Mouse (Mus musculus): ENCODE results near the gene Asf1b.

Asf1b gene

GRCm38 (mm10) chr8:83955106-83955957 is at the start of gene Asf1b, which contains the start of gene Gm10644:
Gene Asf1b, plus strand, starts transcription at chr8:83955507.
Gene Gm10644, minus strand, starts transcription at chr8:83955205.
- in situ Hi-C loops (cut with MboI; ENCODE audit: unreplicated experiment in 2 of 2), result loop anchor here in 1 of 2 experiments (10.0 kb wide), 1 partner anchor 61 kb away; no protein-coding TSS in a partner anchor

GRCm38 (mm10) chr8:83908583-83908982 is 46.7 kb upstream of the Asf1b start:
- in situ Hi-C loops (cut with MboI; ENCODE audit: unreplicated experiment in 2 of 2), result no loop called here

GRCm38 (mm10) chr8:83909311-83909710 is 46.0 kb upstream of the Asf1b start:
- in situ Hi-C loops (cut with MboI; ENCODE audit: unreplicated experiment in 2 of 2), result no loop called here

- in situ Hi-C loops (cut with MboI; ENCODE audit: unreplicated experiment in 2 of 2), result no loop called here
Measured at GRCm38 (mm10) chr8:83911809-83912731, 43.2 kb upstream of the Asf1b start.

GRCm38 (mm10) chr8:83914232-83914631 is 41.1 kb upstream of the Asf1b start:
- in situ Hi-C loops (cut with MboI; ENCODE audit: unreplicated experiment in 2 of 2), result no loop called here

- in situ Hi-C loops (cut with MboI; ENCODE audit: unreplicated experiment in 2 of 2), result no loop called here
Measured at GRCm38 (mm10) chr8:83914860-83915259, 40.4 kb upstream of the Asf1b start.

GRCm38 (mm10) chr8:83916015-83916414 is 39.3 kb upstream of the Asf1b start:
- in situ Hi-C loops (cut with MboI; ENCODE audit: unreplicated experiment in 2 of 2), result no loop called here

GRCm38 (mm10) chr8:83917566-83917965 is 37.7 kb upstream of the Asf1b start:
- in situ Hi-C loops (cut with MboI; ENCODE audit: unreplicated experiment in 2 of 2), result no loop called here

- in situ Hi-C loops (cut with MboI; ENCODE audit: unreplicated experiment in 2 of 2), result no loop called here
Measured at GRCm38 (mm10) chr8:83921558-83921957, 33.7 kb upstream of the Asf1b start.

- in situ Hi-C loops (cut with MboI; ENCODE audit: unreplicated experiment in 2 of 2), result no loop called here
Measured at GRCm38 (mm10) chr8:83922727-83923126, 32.6 kb upstream of the Asf1b start.

GRCm38 (mm10) chr8:83924585-83924984 is 30.7 kb upstream of the Asf1b start:
- in situ Hi-C loops (cut with MboI; ENCODE audit: unreplicated experiment in 2 of 2), result no loop called here

- in situ Hi-C loops (cut with MboI; ENCODE audit: unreplicated experiment in 2 of 2), result no loop called here
Measured at GRCm38 (mm10) chr8:83926266-83926665, 29.0 kb upstream of the Asf1b start.

GRCm38 (mm10) chr8:83934222-83934621 is 21.1 kb upstream of the Asf1b start:
- in situ Hi-C loops (cut with MboI; ENCODE audit: unreplicated experiment in 2 of 2), result no loop called here

- in situ Hi-C loops (cut with MboI; ENCODE audit: unreplicated experiment in 2 of 2), result no loop called here
Measured at GRCm38 (mm10) chr8:83934994-83935393, 20.3 kb upstream of the Asf1b start.

GRCm38 (mm10) chr8:83935435-83935834 is 19.9 kb upstream of the Asf1b start:
- in situ Hi-C loops (cut with MboI; ENCODE audit: unreplicated experiment in 2 of 2), result no loop called here

- in situ Hi-C loops (cut with MboI; ENCODE audit: unreplicated experiment in 2 of 2), result no loop called here
Measured at GRCm38 (mm10) chr8:83937645-83938044, 17.7 kb upstream of the Asf1b start.

GRCm38 (mm10) chr8:83938330-83938729 is 17.0 kb upstream of the Asf1b start:
- in situ Hi-C loops (cut with MboI; ENCODE audit: unreplicated experiment in 2 of 2), result no loop called here

- in situ Hi-C loops (cut with MboI; ENCODE audit: unreplicated experiment in 2 of 2), result no loop called here
Measured at GRCm38 (mm10) chr8:83941066-83941677, 14.1 kb upstream of the Asf1b start.

- in situ Hi-C loops (cut with MboI; ENCODE audit: unreplicated experiment in 2 of 2), result no loop called here
Measured at GRCm38 (mm10) chr8:83942446-83942845, 12.9 kb upstream of the Asf1b start.

- in situ Hi-C loops (cut with MboI; ENCODE audit: unreplicated experiment in 2 of 2), result no loop called here
Measured at GRCm38 (mm10) chr8:83945540-83945939, 9.8 kb upstream of the Asf1b start.

GRCm38 (mm10) chr8:83954749-83955105 is 580 bp upstream of the Asf1b start:
- in situ Hi-C loops (cut with MboI; ENCODE audit: unreplicated experiment in 2 of 2), result loop anchor here in 1 of 2 experiments (10.0 kb wide), 1 partner anchor 60 kb away; no protein-coding TSS in a partner anchor

Measured in v-Abl transformed pro-B cells (cell line).